ENCODE assay signal across 12 mouse cellular contexts in the genomic region with DNA sequence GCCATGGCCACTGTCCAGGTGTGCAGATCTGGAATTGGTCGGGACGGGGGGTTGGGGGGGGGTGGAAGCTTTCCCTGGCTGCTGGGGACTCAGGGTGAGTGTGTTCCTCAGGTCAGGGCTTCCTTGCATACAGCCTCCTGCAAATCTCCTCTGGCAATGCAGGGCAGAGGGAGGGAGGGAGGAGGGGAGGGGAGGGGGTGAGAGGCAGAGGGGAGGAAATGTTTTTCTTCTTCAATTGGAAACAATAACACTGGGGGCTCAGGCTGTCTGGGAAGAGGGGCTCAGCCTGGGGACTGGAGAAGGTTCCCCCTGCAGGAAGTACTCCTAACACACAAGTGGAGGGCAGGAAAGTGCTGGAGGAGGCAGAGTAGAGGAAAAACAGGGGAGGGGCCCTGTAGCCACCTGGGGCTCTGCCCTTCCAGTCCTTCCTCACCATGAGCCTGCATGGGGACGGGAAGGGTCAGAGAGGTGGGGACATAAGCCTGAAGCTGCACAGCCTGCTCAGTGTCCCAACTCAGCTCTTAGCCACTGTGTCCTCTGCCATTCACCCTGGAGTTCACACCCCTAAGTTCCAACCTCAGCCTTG. TPM values are rescaled to one million over a fixed set of nuclear protein-coding genes. Genes with fewer than 3 reads are reported as not detected.
DNase-seq lines count a peak whose midpoint lies in the region; ATAC-seq and TF ChIP-seq lines count a peak whose summit lies in the region.
"Had no signal": no experiment of that assay in that cellular context is flagged by ENCODE, and none has a peak within 500 bp of the region (broad histone marks: within the 10 kb centered on the region; RNA-seq: fewer than 3 reads in every experiment).

No protein-coding gene starts in this region.

- TF ChIP-seq CTCF in intestine, postnatal 0 days (IDR thresholded peaks at IDR 0.05; ENCODE audit: low read depth) = peak; percentile 20; the same call in 1 of the 2 replicates
- TF ChIP-seq CTCF in left cerebral cortex, adult 2 months (IDR thresholded peaks at IDR 0.05) = no peak

- DNase-seq in kidney, postnatal 36 days = no peak
- peak; percentile 26 for DNase-seq in adipocyte (ENCODE audit: low spot score)
- DNase-seq in embryonic facial prominence, embryonic 11.5 days (ENCODE audit: low spot score) = peak; percentile 65
- no peak for DNase-seq in urinary bladder, adult 2 months (ENCODE audit: low spot score)
- DNase-seq in left cerebral cortex, adult 2 months (ENCODE audit: extremely low spot score in 1 of 2, low spot score in 2 of 2) = no peak
- DNase-seq: layer of hippocampus, postnatal 36 days; right cerebral cortex, postnatal 4 days had no signal

- ATAC-seq in kidney, embryonic 14.5 days (ENCODE audit: low FRiP score, low TSS enrichment) = peak; percentile 6; the same call in 1 of the 2 replicates
- ATAC-seq in embryonic facial prominence, embryonic 11.5 days (replicated peaks; ENCODE audit: insufficient number of reproducible peaks, low FRiP score, low TSS enrichment, low read depth) = no peak; the same call in 1 of the 2 replicates
- no peak for ATAC-seq in intestine, postnatal 0 days
- ATAC-seq: forebrain, embryonic 14.5 days had no signal

- no peak overlapping the region for H3K9ac ChIP-seq in kidney, embryonic 14.5 days (ENCODE audit: low read depth, low read length)
- no peak overlapping the region for H3K9ac ChIP-seq in embryonic facial prominence, embryonic 11.5 days (replicated peaks; ENCODE audit: low read length)
- no peak overlapping the region for H3K9ac ChIP-seq in intestine, postnatal 0 days (ENCODE audit: low read depth, low read length)

- H3K36me3 ChIP-seq in kidney, embryonic 14.5 days (ENCODE audit: control insufficient read depth, insufficient read depth, low read length) = no peaks in the 10 kb centered on the region
- no peaks in the 10 kb centered on the region for H3K36me3 ChIP-seq in embryonic facial prominence, embryonic 11.5 days (replicated peaks; ENCODE audit: control insufficient read depth, insufficient read depth, low read depth, low read length)
- H3K36me3 ChIP-seq in intestine, postnatal 0 days (ENCODE audit: control insufficient read depth, insufficient read depth) = no peaks in the 10 kb centered on the region

- H3K9me3 ChIP-seq in kidney, embryonic 14.5 days (ENCODE audit: control insufficient read depth, low read length) = no peaks in the 10 kb centered on the region
- no peaks in the 10 kb centered on the region for H3K9me3 ChIP-seq in embryonic facial prominence, embryonic 11.5 days (replicated peaks; ENCODE audit: control insufficient read depth, low read length)
- no peaks in the 10 kb centered on the region for H3K9me3 ChIP-seq in intestine, postnatal 0 days (ENCODE audit: control insufficient read depth)

- intact Hi-C loops in left cerebral cortex, adult 2 months (cut with DNase I) = loop anchor here (2.0 kb wide), 1 partner anchor 97 kb away; no protein-coding TSS in a partner anchor

- H3K27me3 ChIP-seq in kidney, embryonic 14.5 days (ENCODE audit: control insufficient read depth, insufficient read depth, low read length) = peaks cover 7% of the 10 kb centered on the region; the same call in 1 of the 2 replicates
- H3K27me3 ChIP-seq in embryonic facial prominence, embryonic 11.5 days (ENCODE audit: control insufficient read depth, insufficient read depth, low read length) = peaks cover 16% of the 10 kb centered on the region
- peaks cover 16% of the 10 kb centered on the region for H3K27me3 ChIP-seq in intestine, postnatal 0 days (replicated peaks; ENCODE audit: control insufficient read depth, insufficient read depth, low read length)

- H3K4me1 ChIP-seq in kidney, embryonic 14.5 days (ENCODE audit: control insufficient read depth, insufficient read depth, low read length) = peaks cover 38% of the 10 kb centered on the region
- peaks cover 16% of the 10 kb centered on the region for H3K4me1 ChIP-seq in embryonic facial prominence, embryonic 11.5 days (ENCODE audit: control insufficient read depth, insufficient read depth, low read length)
- no peaks in the 10 kb centered on the region for H3K4me1 ChIP-seq in intestine, postnatal 0 days (replicated peaks; ENCODE audit: control insufficient read depth, insufficient read depth, low read length)

- WGBS in kidney, embryonic 14.5 days = 9% methylated on average over 3 of the region's 3 CpGs
- 8% methylated on average over 3 of the region's 3 CpGs for WGBS in embryonic facial prominence, embryonic 11.5 days
- 34% methylated on average over 3 of the region's 3 CpGs for WGBS in intestine, postnatal 0 days

- H3K27ac ChIP-seq in kidney, embryonic 14.5 days (ENCODE audit: low read depth, low read length) = peak overlapping the region; percentile 94
- peak overlapping the region; percentile 35; the same call in 1 of the 2 replicates for H3K27ac ChIP-seq in embryonic facial prominence, embryonic 11.5 days (replicated peaks; ENCODE audit: low read depth, low read length)
- no peak overlapping the region for H3K27ac ChIP-seq in intestine, postnatal 0 days (ENCODE audit: low read depth, low read length)
- H3K27ac ChIP-seq in left cerebral cortex, adult 2 months = no peak overlapping the region

- no peak overlapping the region for H3K4me2 ChIP-seq in kidney, embryonic 14.5 days (replicated peaks; ENCODE audit: low read depth, low read length)
- H3K4me2 ChIP-seq in embryonic facial prominence, embryonic 11.5 days (ENCODE audit: low read depth, low read length) = no peak overlapping the region
- no peak overlapping the region for H3K4me2 ChIP-seq in intestine, postnatal 0 days (replicated peaks; ENCODE audit: low read depth)

- no peak overlapping the region for H3K4me3 ChIP-seq in kidney, embryonic 14.5 days (ENCODE audit: low read length)
- no peak overlapping the region for H3K4me3 ChIP-seq in embryonic facial prominence, embryonic 11.5 days (ENCODE audit: low read depth, low read length)
- no peak overlapping the region for H3K4me3 ChIP-seq in intestine, postnatal 0 days (ENCODE audit: low read depth, low read length)
- no peak overlapping the region for H3K4me3 ChIP-seq in left cerebral cortex, adult 2 months

RNA-seq across cellular contexts. Expression of a gene that starts 3.0 kb away (rescaled TPM):
- 58.3 and 62.7 TPM in 2 replicates for polyA plus RNA-seq in kidney, embryonic 14.5 days (2014; fragmentation: Nextera tagmentation; extraction: Ambion mirVana)
- 19.1 and 20.3 TPM in 2 replicates for polyA plus RNA-seq in embryonic facial prominence, embryonic 11.5 days (2014; fragmentation: Nextera tagmentation; extraction: Ambion mirVana)
- polyA plus RNA-seq in intestine, postnatal 0 days (2015; fragmentation: Nextera tagmentation; extraction: Ambion mirVana) = 8.2 and 9.6 TPM in 2 replicates
- 35.8 and 45.2 TPM in 2 replicates for polyA plus RNA-seq in urinary bladder, adult 2 months (2012; rRNA removed)
- total RNA-seq in left cerebral cortex, adult 2 months (2021) = 100 to 1,000 TPM; 127 to 131 TPM

RNA-seq across cellular contexts. Expression of a gene that starts 53.1 kb away (rescaled TPM):
- polyA plus RNA-seq in kidney, embryonic 14.5 days (2014; fragmentation: Nextera tagmentation; extraction: Ambion mirVana) = not detected in 2 replicates
- not detected in 2 replicates for polyA plus RNA-seq in embryonic facial prominence, embryonic 11.5 days (2014; fragmentation: Nextera tagmentation; extraction: Ambion mirVana)
- not detected in 2 replicates for polyA plus RNA-seq in intestine, postnatal 0 days (2015; fragmentation: Nextera tagmentation; extraction: Ambion mirVana)
- polyA plus RNA-seq in urinary bladder, adult 2 months (2012; rRNA removed) = not detected in 2 replicates
- not detected for total RNA-seq in left cerebral cortex, adult 2 months (2021)
- total RNA-seq: heart, postnatal 10 days; layer of hippocampus, postnatal 36 days had no signal
- polyA plus RNA-seq: forebrain, embryonic 14.5 days; macrophage had no signal

Comparison
In these comparisons a context has a peak if more than half of its experiments do, and no peak if none do; other contexts are left out.
1. H3K27ac ChIP-seq: peak in kidney, embryonic 14.5 days (single experiment) and embryonic facial prominence, embryonic 11.5 days (single experiment); none in intestine, postnatal 0 days (single experiment) and left cerebral cortex, adult 2 months (single experiment).
2. DNase-seq: peak in adipocyte (single experiment) and embryonic facial prominence, embryonic 11.5 days (single experiment); none in kidney, postnatal 36 days (0 of 2), urinary bladder, adult 2 months (single experiment) and left cerebral cortex, adult 2 months (0 of 2).